Mouse (Mus musculus) heart, adult 2 months (tissue): ENCODE measurements around the gene Hnrnpab.

ENCODE experiments used
- CTCF ChIP-seq: fragments of 200-600 bp; IDR thresholded peaks from 2 replicates; pipeline ENCODE4 v1.8.1; 2022; ENCODE audit warnings: antibody characterized with exemption, mild to moderate bottlenecking, moderate library complexity
- POLR2A ChIP-seq: fragments of 200-500 bp; IDR thresholded peaks from 2 replicates; pipeline ENCODE4 v1.6.1; 2011; ENCODE audit warnings: mild to moderate bottlenecking, low read depth, low read length, control low read depth; ENCODE audit not compliant: insufficient read depth

DNA sequence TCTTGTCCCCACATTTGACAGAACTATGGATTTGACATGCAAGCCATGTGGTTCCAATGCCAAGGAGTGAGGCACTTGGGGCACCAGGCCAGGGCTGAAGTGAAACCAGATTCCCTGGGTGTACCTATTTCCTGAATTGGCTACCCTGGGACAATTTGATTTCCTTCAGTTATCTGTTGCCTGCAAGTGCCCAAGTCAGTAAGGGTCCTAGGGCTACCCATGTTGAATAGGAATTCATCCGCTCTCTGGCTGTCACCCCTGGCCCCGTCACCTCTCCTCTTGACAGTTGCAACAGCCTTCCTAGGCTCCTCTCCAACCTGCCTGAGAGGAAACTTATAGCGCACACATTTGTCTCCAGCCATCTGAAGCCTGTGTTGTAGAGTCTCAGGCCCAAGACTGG is 48.2 kb upstream of the Hnrnpab start:
- TF ChIP-seq CTCF, result no peak
- no peak for TF ChIP-seq POLR2A
